Mouse (Mus musculus): ENCODE data around the gene Arhgef15.
A peak's percentile ranks its signal among the peaks of the same experiment; 100 is the strongest.
"Not testable (repeated sequence)": the region's sequence is repeated elsewhere in the genome, so short reads cannot be mapped to it uniquely, and the experiment has no call there.

The Arhgef15 gene

DNA sequence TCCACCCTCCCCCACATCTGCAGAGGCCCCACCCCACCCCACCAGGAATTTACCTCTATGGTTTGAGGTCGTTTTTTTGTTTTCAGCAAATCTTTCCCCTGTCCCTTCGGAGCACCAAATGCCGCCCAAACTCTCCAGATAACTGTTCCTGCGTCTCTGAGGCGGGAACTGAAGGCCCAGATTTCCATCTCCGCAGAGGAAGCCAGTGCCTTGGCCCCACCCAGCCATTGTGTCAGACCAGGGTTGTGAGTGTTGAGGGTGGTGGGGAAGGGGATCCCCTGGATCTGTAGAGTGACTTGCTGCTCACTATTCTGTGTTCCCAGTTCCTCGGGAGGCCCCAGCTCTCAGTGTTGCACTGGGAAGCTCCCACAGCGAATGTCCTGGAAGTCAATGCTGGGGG lies at the start of gene Arhgef15:
TSS of gene Arhgef15 (minus strand) at position 173 of the 400 bp plus-strand sequence.
- no peak for DNase-seq

DNA sequence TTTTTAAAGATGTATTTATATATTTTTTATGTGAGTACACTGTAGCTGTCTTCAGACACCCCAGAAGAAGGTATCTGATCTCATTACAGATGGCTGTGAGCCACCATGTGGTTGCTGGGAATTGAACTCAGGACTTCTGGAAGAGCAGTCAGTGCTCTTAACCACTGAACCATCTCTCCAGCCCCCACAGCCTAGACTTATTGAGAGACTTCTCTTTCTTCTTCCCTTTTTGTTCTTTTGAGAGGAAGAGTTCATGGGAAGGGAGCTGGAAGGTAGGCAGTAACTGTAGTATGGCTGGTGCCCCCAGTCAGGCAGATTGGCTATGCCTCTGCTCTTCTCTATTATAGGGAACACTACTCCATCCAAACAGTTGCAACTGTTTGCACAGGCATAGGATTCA lies 49.3 kb upstream of the Arhgef15 start:
- not testable (repeated sequence) for DNase-seq

DNA sequence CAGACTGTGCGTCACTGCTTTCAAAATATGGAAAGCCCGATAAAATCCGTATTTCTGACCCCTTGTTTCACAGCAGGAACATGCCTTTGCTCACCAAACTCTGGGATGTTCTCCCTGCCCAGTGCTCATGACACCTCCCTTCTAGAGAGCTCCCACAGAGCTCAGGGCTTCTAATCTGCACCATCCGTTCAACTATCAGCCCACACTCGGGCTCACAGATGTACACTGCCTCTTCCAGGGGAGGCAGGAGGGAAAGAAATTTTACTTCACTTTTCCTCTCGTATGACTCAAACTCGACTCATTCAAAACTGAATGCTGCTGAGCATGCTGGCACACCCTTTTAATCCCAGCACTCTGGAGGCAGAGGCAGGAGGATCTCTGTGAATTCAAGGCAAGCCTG lies 47.9 kb upstream of the Arhgef15 start:
- no peak for DNase-seq

GRCm38 (mm10) chr11:69003592-69003991 lies 46.3 kb upstream of the Arhgef15 start:
- DNase-seq: no peak

DNA sequence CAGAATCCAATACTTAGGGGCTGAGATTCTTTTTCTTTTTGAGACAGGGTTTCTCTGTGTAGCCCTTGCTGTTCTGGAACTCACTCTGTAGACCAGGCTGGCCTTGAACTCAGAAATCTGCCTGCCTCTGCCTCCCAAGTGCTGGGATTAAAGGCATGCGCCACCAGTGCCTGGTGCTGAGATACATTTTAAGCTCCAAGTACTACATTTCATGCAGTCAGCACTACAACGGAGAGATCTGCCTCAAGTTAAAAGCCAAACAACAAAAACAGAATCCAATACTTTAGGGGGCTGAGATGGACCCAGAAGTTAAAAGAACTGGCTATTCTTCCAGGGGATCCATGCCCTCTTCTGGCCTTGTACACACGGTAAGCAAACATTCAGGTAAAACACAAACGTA lies 45.5 kb upstream of the Arhgef15 start:
- DNase-seq: not testable (repeated sequence)

- DNase-seq: no peak
Observed at GRCm38 (mm10) chr11:68997080-68997479, 39.8 kb upstream of the Arhgef15 start.

- no peak for DNase-seq
Observed at GRCm38 (mm10) chr11:68994377-68994776, 37.1 kb upstream of the Arhgef15 start.

DNA sequence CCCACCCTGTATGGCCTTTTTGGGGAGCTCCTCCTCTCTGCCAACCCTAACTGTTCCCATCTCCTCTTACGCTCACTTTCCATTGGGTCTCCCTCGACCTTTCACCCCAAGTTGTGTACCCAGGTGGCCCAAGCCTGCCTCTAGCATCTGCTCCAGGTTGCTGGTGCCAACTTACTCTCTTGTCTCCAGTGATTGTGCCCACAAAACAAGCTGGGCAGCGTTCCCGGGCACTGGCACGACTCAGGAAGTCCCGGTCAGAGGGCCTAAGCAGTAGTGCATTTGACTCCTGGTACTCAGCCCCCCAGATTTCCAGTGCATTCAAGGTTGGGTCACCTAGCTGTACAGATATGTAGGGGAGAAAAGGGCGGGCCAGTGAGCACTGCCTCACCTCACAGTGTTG lies 35.8 kb upstream of the Arhgef15 start:
- DNase-seq: no peak

DNA sequence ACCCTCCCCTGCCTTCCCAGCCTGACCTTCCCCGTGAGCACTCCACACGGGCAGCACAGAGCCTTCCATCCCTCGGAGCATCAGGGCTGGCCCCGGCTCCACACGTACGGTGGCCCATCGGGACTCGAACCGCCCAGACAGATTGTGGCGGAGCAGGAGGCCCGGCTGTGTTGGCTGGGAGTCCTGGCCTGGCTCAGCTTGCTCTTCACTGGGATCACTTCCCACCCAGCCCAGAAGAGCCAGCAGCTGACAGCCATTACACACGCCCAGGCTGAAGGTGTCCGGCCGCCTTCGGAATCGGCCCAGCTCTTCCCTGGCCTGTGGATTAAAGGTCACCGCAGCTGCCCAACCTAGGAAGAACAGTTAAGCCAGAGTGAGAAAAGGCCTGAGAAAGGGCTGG lies 31.1 kb upstream of the Arhgef15 start:
- DNase-seq: no peak

DNA sequence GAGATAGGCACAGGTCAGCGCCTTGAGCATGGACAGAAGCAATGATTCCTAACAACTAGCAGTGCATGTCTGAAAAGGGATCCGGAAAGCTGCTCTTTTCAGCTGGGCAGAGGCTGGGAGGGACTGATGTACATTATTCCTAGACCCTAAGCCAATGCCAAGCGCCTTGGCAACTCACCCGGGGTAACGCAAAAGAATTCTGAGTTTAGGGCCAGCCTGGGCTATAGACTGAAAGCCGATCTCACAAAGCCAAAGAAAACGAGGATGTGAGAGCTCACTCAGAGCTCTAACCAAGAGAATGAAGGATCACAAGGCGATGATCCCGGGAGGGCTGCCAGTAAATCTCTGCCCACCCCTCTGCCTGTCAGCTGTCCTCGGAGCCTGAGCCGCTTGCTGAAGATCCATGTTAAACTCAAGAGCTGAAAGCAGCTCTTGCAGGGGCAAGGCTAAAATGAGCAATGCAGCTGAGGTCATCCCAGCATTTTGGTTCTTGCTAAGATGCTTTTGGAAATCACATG lies 30.1 kb upstream of the Arhgef15 start:
- DNase-seq: no peak

- DNase-seq: peak; percentile 82
Observed at GRCm38 (mm10) chr11:68982639-68983369, 25.5 kb upstream of the Arhgef15 start.

- no peak for DNase-seq
Observed at GRCm38 (mm10) chr11:68980919-68981318, 23.6 kb upstream of the Arhgef15 start.

GRCm38 (mm10) chr11:68979320-68979733 lies 22.0 kb upstream of the Arhgef15 start:
- DNase-seq: no peak

- no peak for DNase-seq
Observed at GRCm38 (mm10) chr11:68975601-68976000, 18.3 kb upstream of the Arhgef15 start.

GRCm38 (mm10) chr11:68975085-68975484 lies 17.8 kb upstream of the Arhgef15 start, which contains the start of gene Rangrf:
Gene Rangrf, minus strand, starts transcription at chr11:68975185.
- DNase-seq: no peak

DNA sequence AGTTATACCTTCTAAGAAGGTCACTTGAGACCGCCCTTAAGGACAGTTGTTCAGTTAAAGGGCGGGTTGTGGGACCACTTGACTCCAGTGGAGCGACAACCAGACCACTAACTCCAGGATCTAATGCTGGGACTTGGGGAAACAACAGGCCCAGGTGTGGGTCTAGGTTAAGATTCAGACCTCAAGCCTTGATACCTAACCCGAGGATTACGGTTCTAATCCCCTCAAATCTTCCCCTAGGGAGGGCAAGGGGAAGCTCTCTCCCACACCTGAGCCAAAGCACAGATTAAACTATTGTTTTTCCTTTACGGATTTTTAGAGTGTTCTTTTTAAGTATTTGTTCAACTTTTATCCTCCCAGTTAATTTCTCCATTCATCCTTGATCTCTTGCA lies 16.8 kb upstream of the Arhgef15 start:
- no peak for DNase-seq

- peak; percentile 95 for DNase-seq
Observed at GRCm38 (mm10) chr11:68973250-68974058, 16.2 kb upstream of the Arhgef15 start.

GRCm38 (mm10) chr11:68970232-68970631 lies 13.0 kb upstream of the Arhgef15 start:
- DNase-seq: no peak

- no peak for DNase-seq
Observed at GRCm38 (mm10) chr11:68968752-68969151, 11.5 kb upstream of the Arhgef15 start.

- peak; percentile 96 for DNase-seq
Observed at GRCm38 (mm10) chr11:68967337-68968282, 10.3 kb upstream of the Arhgef15 start, which contains the start of gene Slc25a35. Gene Slc25a35, plus strand, starts transcription at chr11:68968131.

- no peak for DNase-seq
Observed at GRCm38 (mm10) chr11:68966554-68966953, 9.3 kb upstream of the Arhgef15 start.

DNA sequence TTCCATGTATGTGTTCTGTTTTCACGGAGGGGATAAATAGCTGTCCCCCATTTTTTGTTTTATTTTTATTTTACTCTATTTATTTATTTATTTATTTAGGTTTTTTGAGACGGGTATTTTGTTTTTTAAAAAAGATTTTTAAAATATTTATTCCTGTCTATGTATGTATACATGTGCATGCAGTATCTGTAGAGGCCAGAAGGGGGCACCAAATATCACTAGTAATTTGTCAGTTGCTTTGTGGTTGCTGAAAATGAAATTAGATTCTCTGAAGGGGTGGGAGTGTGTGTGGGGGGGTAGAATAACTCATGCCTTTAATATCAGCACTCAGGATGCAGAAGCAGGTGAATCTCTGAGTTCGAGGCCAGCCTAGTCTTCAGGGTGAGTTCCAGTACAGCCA lies 8.6 kb upstream of the Arhgef15 start:
- DNase-seq: peak; percentile 64

DNA sequence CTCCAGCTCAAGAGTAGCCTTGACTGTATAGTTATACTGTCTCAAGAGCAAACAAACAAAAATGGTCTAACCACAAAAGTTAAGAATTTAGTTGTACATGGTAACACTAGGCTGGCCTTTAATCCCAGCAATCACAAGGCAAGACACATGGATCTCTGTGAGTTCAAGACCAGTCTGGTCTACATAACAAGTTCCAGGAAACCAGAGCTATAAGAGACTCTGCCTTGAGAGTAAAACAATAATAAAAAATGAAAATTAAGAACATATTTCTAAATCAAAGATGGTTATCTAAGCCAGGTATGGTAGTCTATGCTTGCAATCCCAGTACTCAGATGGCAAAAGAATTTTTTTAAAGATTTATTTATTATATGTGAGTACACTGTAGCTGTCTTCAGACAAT lies 7.8 kb upstream of the Arhgef15 start:
- DNase-seq: no peak
